Mouse (Mus musculus) kidney, adult 11 months (tissue): Measurements from ENCODE around the gene Tor4a.

Experiments used
- DNase-seq: peaks from one replicate; pipeline ENCODE4 v3.0.0; 2022

Tor4a gene

DNA sequence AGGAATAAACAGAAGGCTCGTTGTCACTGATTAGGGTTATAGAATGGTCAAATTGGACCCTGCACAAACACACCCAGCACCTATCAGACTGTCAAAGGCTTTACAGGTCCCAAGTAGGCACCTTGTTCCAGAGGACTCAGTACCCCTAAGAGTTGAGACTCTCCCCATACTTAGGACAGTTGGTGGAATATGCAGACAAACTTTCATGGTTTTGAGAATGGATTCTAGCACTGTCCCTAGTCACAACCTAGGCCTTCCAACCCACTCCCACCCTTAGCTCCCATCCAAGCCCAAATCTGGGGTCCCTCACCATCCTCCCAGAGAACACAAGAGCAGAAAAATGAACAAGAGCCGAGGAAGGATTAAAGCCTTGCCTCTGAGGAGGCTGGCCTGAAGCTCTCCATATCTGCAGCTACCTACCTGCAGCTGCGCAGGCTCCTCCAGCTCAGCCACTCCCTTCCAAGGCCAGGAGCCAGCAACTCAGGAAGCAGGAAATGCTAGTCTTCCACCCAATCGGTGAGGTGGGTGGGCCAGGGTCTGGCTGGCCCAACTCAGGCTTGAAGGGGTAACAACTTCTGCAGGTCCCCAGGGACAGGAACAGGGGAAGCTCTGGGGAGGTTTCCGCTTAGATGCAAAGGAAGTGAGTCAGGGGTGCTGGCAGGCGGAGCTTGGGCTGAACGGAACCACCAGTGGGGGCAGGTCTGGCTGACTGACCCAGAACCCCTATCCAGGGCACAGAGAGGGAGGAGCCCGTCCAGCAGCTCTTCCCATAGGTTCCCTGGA is at the start of gene Tor4a:
TSS of gene Tor4a (minus strand) at position 715 of the 783 bp plus-strand sequence.
- DNase-seq, result peak; percentile 94

DNA sequence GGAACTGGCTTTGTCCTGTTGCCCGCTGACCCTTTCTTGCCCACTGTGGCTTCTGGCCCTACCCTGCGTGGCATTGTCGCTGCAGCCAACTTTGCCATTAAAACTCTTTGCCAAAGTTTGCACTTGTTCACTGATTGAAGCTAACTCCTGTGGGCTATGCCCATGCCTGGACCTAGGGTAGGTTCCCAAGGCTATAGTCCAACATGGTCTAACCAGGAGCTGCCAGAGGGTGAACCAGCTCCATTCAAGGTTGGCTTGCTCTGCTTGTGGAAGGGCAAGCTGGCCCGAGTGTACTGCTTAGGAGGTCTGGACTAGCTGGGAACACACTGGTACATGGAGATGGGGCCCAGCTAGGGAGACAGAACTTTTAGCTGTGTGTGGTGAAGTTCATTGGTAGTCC is 47.5 kb upstream of the Tor4a start:
- DNase-seq, result no peak

DNA sequence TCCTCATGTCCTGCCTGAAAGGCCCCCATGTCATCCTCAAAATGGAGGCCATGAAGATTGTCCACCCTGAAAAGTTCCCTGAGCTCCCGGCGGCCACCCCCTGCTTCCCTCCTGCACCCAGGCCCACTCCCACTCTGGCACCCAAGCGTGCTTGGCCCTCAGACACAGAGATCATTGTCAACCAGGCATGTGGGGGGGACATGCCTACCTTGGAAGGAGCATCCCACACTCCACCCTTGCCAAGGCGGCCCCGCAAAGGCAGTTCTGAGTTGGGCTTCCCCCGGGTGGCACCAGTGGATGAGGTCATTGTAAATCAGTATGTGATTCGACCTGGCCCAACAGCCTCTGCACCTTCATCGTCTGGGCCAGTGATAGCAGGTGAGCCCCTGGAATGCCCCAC is 46.7 kb upstream of the Tor4a start:
- no peak for DNase-seq

DNA sequence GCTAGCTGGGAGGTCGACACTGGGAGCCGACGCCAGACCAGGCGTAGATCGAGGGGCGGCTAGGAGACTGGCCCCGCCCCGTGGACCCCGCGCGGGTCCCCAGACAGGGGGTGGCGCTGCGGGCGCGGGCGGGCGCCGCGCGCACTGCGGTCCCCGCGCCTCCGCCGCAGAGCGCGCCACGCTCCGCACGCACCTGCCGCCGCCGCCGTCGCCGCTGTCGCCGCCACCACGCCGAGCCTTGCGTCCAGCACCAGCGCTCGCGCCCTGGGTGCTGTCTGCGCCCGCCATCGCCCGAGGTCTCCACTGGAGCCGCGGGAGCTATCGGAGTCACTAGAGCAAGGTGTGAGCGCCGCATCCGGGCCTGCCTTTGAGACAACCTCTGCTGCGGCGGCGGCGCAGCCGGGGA is 45.4 kb upstream of the Tor4a start, which contains the start of the genes Rnf208 and Cysrt1:
TSS of gene Rnf208 (plus strand) at position 155 of the 406 bp plus-strand sequence.
TSS of gene Cysrt1 (minus strand) at position 352 of the 406 bp plus-strand sequence.
- DNase-seq, result no peak

DNA sequence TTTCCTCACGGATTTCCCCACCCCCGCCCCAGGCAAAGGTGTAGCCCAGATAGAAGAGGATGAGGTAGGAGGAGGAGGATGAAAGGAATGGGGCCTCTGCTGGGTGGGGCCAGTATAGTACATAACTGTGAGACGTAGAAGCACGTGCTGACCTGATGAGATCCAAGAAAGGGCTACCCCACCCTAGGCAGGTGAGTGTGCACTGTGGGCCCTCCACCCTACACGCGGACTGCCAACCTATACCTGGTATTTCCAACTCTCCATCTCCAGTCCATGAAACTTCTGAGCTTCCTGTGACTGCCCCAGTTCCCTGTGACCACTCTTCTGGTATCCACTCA is 44.7 kb upstream of the Tor4a start:
- DNase-seq, result no peak

DNA sequence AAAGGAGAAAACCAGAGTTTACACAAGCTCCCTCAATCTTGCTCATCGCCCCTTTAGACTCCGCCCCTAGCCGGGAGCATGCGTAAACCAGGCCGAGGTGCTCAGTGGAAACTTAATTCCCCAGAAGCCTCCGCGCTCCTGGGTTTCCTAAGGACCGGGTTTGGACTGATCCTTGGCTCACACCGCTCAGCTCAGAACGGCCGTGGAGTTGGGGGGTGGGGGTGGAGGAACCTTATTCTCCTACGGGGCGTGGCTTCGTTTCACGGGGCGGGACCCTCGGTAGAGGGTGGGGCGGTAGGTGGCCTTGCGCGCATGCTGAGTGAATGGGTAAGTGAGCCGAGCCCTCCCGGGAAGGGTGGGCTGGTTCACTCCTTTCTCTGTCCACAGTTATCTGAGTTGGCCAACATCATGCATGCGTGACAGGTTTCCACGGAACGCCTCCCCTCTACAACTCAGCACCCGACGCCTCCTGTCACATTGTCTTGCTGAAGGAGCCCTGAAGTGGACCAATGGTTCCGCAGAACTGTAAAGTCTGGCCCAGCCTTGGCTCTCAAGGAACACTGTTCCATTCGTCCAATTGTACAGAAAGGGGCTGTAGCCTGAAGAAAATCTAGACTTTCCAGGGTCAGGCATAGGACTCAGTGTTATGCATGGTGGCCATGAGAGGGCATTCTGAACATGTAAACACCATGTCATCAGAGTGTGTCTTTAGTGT is 44.2 kb upstream of the Tor4a start:
- peak; percentile 88 for DNase-seq

DNA sequence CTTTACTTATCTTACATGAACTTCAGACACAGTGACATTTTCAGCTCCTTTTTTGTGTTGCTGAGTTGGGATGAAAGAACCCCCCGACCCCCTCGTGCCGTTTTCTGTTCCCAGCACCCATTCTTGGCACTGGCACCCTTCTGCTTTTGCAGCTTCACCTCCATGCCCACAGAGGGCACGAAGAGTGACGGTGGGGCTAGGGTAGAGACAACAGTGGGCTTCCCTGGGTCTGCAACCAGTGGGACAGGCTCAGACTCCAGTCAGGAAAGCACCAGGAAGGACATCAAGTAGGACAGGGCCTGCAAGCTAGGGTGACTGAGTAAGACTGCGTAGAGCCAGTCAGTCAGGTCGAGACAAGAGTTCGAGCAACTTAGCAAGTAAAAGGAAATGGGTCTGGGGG is 43.6 kb upstream of the Tor4a start:
- no peak for DNase-seq

DNA sequence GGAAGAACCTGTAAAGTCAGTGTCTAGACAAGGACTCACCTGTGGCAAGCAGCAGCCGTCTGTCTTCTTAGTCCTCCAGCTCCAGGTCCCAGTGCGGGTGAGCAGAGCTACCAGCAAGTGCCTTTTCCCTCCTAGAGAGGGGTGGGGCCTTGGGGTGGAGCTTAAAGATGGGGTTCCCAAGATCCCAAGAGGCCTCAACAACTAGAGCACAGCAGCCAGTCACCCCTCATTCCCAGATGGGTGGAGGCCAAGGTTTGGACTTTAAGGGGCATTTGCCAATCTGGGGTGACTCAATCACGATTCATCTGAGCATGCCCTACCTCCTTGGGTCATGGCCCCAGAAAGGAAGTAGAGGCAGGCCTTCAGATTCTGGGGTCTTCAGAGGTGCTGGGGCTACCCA is 43.1 kb upstream of the Tor4a start:
- no peak for DNase-seq

DNA sequence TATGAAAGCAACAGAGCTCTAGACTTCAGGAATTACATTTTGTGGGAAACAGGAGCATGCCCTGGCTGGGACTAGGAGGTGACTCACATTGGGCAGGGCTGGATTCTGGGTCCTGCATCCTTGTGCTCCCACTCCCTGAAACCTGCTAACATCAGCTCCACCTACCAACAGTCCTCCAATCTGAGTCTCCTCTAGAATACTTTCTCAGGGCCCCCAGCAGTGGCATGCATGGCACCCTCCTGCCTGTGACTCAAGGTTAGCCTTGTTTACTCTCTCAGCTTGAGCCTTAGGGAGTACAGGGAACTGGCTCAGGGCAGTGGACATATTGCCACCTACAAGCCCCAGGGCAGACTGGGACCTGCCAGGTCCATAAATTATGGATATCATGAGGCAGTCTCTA is 41.4 kb upstream of the Tor4a start:
- DNase-seq, result no peak

DNA sequence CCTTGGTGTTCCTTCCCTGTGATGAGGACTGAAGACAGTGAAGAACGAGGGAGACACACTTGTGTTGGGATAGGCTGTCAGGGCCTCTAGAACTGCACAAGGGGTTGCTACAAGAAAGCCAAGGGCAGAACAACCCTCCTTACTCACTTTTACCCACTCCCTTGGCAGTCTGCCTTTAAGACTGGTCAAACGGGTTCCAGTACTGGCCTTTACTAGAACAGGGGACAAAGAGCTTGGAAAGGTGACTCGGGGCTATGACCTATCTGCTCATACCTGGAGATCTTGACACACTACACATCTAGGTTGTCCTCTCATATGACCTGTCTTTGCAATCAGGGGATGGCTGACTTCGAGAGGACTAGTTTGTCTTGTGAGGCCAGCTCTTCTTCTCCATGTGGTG is 40.8 kb upstream of the Tor4a start:
- peak; percentile 72 for DNase-seq

DNA sequence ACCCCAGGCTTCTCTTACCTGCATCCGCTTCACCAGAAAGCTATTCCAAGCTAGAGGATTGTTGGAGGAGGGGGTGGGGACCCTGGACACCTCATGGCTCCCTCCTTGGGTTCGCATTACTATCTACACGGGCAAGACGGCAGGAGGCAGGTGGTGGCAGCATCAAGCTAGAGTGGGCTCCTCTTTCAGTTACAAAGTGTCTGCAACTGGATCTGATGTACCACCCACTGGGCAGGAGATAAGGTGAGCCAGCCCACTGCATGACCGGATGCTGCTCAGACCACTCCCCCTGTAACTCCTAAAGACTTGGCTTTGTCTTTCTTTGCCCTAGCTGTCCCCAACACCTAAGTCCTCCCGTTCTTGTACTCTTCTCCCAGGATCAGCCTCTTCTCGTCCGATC is 39.9 kb upstream of the Tor4a start, which contains the start of gene Rnf224:
TSS of gene Rnf224 (minus strand) at position 174 of the 400 bp plus-strand sequence.
- DNase-seq, result no peak

DNA sequence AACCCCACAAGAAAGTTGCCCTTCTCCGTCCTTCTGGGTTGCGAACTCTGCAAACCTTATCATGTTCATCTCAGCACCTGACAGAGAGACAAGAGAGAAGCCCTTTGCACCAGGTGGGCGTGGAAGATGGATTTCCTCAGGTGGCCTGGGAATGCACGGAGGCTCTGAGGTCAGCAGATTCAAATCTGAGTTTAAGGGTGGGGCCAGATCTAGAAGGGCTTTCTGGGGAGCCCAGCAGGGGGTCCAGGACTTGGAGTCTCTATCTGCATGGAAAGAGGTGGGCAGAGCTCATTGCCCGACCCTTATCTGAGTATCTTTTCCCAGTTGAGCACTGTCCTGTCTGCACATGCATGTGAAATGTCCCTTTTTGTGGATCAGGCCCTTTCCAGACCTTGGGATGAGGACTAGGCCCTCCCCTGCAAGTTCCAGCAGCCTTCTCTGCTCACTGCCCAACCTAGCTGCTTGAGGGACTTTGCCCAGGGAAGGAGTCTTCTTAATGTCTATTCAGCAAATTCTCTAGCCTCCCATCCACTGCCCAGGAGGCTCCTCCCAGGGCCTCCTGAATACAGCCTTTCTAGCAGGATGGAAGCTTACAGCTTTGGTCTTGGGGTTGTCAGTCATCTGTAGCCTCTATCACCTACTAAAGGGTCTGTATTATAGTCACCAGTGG is 38.0 kb upstream of the Tor4a start:
- peak; percentile 78 for DNase-seq

DNA sequence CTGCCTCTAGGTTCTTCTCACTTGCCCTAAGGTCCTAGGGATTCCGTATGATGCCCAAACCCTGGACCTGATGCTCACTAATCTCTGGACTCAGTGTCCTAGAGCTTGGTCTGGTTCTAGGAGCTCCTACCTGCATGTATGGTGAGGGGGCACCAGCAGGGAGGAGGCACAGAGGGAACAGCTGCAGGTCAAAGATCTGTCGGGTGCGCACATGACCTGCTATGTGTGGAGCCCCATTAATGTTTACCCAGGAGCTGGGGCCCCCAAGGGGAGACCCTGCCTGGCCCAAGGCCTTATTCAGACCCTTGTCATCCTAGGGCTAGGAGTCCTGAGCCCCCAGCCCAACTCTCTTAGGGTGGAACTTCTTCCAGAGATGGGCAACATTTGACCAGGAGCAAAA is 37.4 kb upstream of the Tor4a start, which contains the start of gene Slc34a3:
TSS of gene Slc34a3 (minus strand) at position 315 of the 400 bp plus-strand sequence.
- peak; percentile 63 for DNase-seq

DNA sequence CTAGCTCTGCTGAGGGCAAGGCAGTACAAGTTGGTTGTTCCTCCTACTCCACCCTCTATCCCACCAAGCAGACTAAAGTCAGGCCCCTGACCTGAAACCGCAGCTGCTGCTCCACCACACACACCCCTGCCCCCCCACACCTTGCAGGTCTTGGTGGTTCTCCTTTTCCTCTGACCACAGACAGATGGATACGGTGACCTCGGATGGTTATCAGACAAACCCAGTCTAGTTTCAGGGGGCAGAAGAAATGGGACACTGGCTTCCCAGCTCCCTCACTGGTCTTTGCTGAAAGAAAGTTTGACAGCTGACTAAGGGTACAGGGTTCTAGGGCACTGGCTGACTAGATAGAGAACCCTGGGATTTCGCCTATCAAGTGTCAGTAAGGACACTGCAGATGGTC is 36.7 kb upstream of the Tor4a start:
- no peak for DNase-seq

DNA sequence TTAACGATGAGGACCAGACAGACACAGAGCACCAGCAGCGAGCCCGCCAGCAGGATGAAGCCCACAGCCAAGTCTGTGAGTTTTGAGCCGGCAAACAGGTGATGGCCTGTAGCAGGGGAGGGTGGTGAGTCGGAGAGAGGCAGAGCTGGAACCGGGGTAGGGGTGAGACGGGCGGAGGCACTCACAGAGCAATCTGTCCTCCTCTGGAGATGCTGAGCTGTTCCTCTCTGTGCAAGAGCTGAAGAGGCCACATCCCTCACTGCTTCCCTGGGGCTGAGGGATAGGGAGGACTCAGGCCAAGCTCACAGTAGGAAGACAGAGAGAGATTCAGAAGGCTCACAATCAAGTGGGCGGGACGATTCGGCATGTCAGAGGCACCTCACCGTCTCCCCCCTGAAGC is 34.4 kb upstream of the Tor4a start:
- DNase-seq, result no peak

DNA sequence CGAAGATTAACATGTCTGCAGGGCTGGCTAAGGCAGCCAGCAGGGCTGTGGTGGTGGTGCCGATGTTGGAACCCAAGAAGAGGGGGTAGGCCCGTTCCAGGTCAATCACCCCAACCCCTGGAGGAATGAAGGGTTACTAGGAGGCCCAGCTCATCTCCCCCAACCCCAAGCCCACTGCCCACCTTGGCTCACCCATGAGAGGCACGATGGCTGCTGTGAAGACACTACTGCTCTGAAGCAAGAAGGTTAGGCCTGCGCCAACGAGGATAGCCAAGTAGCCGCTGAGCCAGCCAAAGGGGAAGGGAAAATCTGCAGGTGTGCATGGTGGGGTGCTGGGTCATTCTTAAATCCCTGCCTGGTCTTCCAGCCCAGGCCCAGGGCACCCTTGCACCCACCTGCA is 33.9 kb upstream of the Tor4a start:
- DNase-seq, result no peak

DNA sequence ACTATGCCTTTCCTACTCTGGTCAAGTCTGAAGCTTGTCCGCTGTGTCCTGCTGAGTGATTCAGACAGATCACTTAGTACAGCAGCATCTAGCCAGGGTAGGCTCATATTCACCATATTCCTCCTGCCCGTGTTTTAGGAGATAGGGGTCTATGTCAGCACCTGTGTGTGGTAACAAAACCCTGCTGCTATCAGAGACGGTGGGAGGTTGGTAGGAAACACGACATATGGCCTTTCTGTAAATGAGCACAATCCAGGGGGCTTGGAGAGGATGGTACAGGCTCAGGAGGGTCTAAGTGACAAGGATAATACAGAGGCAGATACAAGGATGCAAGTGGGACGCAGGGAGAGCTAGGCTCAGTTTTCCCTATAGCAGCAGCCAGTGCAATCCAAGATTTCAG is 32.9 kb upstream of the Tor4a start:
- no peak for DNase-seq

DNA sequence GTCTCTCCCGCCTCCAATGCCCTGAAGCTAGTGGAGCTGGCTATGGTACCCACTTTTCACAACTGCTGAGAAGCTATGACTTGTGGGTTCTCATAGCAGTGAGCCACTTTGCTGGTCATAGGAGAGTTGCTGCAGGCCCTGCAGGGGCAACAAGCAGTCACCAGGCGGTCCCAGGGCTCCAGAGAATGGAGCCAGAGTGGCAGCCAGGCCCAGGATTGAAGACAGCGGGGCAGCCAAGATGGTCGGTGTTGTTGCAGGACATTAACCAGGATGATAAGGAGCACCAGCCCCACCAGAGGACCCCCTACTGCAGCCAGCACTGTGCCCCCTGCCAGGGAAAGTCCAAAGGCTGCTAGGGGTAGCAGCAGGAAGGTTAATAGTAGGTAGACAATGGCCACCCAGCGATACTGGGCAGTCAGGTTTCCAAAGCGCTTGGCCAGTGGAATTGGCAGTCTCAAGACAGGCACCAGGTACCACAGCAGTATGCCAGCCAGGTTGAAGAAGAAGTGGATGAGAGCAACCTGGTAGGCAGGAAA is 32.4 kb upstream of the Tor4a start:
- no peak for DNase-seq

DNA sequence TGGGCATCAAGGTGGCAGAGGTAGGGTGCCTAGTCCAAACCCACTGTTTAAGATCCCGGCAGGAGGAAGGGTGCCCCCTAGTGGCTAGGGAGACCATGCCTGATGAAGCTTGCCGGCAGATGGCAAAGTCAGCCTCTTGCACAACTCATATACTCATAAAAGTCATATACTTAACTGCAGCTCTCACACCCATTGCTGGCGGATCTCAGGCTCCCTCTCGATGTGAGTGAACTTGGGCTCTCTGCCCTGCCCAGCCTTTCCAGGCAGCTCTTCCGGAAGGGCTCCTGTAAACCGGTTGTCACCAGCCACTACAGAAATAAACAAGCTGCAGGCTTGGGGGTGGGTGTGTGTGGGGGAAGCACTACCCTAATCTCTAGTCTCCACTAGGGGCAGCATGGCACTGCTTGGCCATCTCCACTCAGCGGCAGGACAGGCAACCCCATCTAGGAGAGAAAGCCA is 31.8 kb upstream of the Tor4a start:
- DNase-seq, result peak; percentile 94

DNA sequence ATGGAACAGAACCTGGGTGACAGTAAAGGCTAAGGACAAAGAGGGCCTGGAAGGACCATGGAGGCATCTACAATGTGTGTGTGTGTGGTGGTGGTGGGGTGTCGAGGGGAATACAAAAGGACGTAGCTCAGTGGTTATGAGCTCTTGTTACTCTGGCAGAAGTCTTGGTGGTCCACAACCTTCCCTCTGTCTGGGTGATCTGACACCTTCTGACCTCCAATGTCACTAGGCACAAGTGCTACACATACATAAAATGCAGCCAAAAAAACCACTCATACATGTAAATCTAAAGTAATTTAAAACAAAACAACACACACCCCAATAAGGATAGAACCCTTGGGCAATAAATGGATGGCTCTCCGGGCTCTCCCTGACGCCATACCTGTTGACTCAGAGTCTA is 30.7 kb upstream of the Tor4a start:
- DNase-seq, result no peak

DNA sequence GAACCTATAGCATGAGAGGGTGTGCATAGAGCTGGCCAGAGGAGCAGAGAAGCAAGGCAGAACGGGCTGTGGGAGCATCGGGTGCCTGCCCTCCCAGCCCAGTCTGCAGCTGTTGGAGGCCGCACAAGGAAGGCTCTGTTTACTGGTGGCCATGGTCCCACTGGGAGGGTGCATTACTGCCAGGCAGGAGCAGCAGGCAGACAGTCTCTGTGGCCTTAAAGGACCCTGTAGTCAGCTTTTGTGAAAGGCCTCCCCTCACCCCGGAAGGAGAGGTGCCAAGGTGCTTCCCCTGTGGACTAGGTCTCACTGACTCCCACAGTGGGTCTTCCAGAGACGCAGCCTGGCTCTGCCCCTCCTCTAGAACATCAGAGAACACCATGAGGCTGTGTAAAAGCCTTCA is 30.2 kb upstream of the Tor4a start:
- DNase-seq, result no peak

DNA sequence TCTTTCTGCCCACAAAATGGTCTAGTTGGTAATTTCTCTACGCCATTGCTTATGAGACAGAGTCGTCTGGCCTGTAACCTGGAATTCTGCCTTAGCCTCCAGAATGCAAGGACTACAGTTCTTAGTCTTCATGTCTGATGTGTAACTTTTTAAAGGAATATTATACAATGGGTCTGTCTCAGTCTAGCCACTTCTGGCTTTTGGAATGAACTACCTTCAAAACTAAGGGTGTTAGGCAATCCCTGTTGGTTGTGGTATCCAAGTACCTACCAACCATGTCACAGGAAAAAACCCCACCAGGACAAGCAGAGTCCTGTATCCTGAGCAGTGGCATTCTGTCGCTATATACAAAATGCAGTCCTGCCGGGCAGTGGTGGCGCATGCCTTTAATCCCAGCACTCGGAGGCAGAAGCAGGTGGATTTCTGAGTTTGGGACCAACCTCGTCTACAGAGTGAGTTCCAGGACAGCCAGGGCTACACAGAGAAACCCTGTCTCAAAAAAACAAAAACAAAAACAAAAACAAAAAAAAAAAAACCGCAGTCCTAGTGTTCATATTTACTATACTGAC is 29.2 kb upstream of the Tor4a start:
- no peak for DNase-seq
